Mouse (Mus musculus): Measurements from ENCODE around the gene Asic2. TPM values are rescaled to one million over a fixed set of nuclear protein-coding genes. Genes with fewer than 3 reads are reported as not detected.

Gene Asic2
- polyA plus RNA-seq, 1 experiment from 2014 or later: 1.6 TPM

GRCm38 (mm10) chr11:81474121-81474520, 494.1 kb downstream of the Asic2 start:
- H3K4me1 ChIP-seq (ENCODE audit: control insufficient read depth, insufficient read depth, low read length): no peaks in the 10 kb centered on the region
- H3K27ac ChIP-seq (ENCODE audit: low read depth, low read length): no peak overlapping the region
- DNase-seq (ENCODE audit: low spot score, missing footprints) (no peak), ATAC-seq (ENCODE audit: low FRiP score) (no peak)
- WGBS: 86% methylated on average over 2 of the region's 2 CpGs
- no peaks in the 10 kb centered on the region for H3K36me3 ChIP-seq (ENCODE audit: control insufficient read depth, insufficient read depth, low read length)
- no peaks in the 10 kb centered on the region for H3K9me3 ChIP-seq (ENCODE audit: control insufficient read depth, low read length)
- no peak overlapping the region for H3K4me3 ChIP-seq (ENCODE audit: low read depth, low read length)
- H3K9ac ChIP-seq (ENCODE audit: low read length): no peak overlapping the region
- H3K4me2 ChIP-seq: no peak overlapping the region
- no peaks in the 10 kb centered on the region; the same call in 1 of the 2 replicates for H3K27me3 ChIP-seq (ENCODE audit: control insufficient read depth, insufficient read depth, low read length)

GRCm38 (mm10) chr11:81462199-81462598, 506.1 kb downstream of the Asic2 start:
- Histone ChIP-seq H3K4me1 (ENCODE audit: control insufficient read depth, insufficient read depth, low read length) (peaks cover 3% of the 10 kb centered on the region), H3K4me2 (no peak overlapping the region), H3K9me3 (ENCODE audit: control insufficient read depth, low read length) (no peaks in the 10 kb centered on the region), H3K27ac (ENCODE audit: low read depth, low read length) (no peak overlapping the region), H3K4me3 (ENCODE audit: low read depth, low read length) (no peak overlapping the region), H3K36me3 (ENCODE audit: control insufficient read depth, insufficient read depth, low read length) (no peaks in the 10 kb centered on the region), H3K9ac (ENCODE audit: low read length) (peak overlapping the region; percentile 11; the same call in 1 of the 2 replicates), H3K27me3 (ENCODE audit: control insufficient read depth, insufficient read depth, low read length) (no peaks in the 10 kb centered on the region)
- ATAC-seq (ENCODE audit: low FRiP score) (peak; percentile 42; the same call in 1 of the 2 replicates), DNase-seq (ENCODE audit: low spot score, missing footprints) (peak; percentile 86)
- WGBS: 8% methylated on average over 5 of the region's 5 CpGs

DNA sequence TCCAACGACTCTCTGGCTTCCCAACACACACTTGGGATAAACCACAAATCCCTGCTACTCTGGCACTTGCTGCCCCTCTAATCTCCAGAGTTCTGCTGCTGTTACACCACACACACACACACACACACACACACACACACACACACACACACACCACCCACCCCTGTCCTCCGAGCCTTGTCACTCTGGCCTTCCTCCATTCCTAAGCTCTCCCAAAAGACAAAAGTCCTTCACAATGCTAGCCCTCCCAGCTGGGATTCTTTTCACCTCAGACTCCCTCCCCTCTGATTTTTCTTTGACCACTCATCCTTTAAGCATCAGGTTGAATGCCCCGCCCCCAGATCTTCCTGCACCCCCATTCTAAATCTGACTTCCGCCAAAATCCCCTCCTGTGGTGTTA, 506.5 kb downstream of the Asic2 start:
- WGBS: 9% methylated on average over 4 of the region's 4 CpGs
- Histone ChIP-seq H3K9me3 (ENCODE audit: control insufficient read depth, low read length) (no peaks in the 10 kb centered on the region), H3K4me2 (no peak overlapping the region), H3K9ac (ENCODE audit: low read length) (peak overlapping the region; percentile 11; the same call in 1 of the 2 replicates), H3K4me1 (ENCODE audit: control insufficient read depth, insufficient read depth, low read length) (peaks cover 3% of the 10 kb centered on the region), H3K4me3 (ENCODE audit: low read depth, low read length) (no peak overlapping the region), H3K27ac (ENCODE audit: low read depth, low read length) (no peak overlapping the region), H3K27me3 (ENCODE audit: control insufficient read depth, insufficient read depth, low read length) (no peaks in the 10 kb centered on the region), H3K36me3 (ENCODE audit: control insufficient read depth, insufficient read depth, low read length) (no peaks in the 10 kb centered on the region)
- peak; percentile 86 for DNase-seq (ENCODE audit: low spot score, missing footprints)
- ATAC-seq (ENCODE audit: low FRiP score): peak; percentile 55; the same call in 1 of the 2 replicates

GRCm38 (mm10) chr11:81454921-81455320, 513.3 kb downstream of the Asic2 start:
- no peak overlapping the region for H3K4me3 ChIP-seq (ENCODE audit: low read depth, low read length)
- no peaks in the 10 kb centered on the region for H3K36me3 ChIP-seq (ENCODE audit: control insufficient read depth, insufficient read depth, low read length)
- H3K27me3 ChIP-seq (ENCODE audit: control insufficient read depth, insufficient read depth, low read length): no peaks in the 10 kb centered on the region
- ATAC-seq (ENCODE audit: low FRiP score) (no peak), DNase-seq (ENCODE audit: low spot score, missing footprints) (no peak)
- H3K27ac ChIP-seq (ENCODE audit: low read depth, low read length): no peak overlapping the region
- peaks cover 4% of the 10 kb centered on the region for H3K4me1 ChIP-seq (ENCODE audit: control insufficient read depth, insufficient read depth, low read length)
- no peak overlapping the region for H3K4me2 ChIP-seq
- no peak overlapping the region for H3K9ac ChIP-seq (ENCODE audit: low read length)
- 94% methylated on average over 4 of the region's 4 CpGs for WGBS
- H3K9me3 ChIP-seq (ENCODE audit: control insufficient read depth, low read length): no peaks in the 10 kb centered on the region

GRCm38 (mm10) chr11:81454111-81454510, 514.1 kb downstream of the Asic2 start:
- H3K4me2 ChIP-seq: no peak overlapping the region
- no peaks in the 10 kb centered on the region for H3K9me3 ChIP-seq (ENCODE audit: control insufficient read depth, low read length)
- peaks cover 4% of the 10 kb centered on the region for H3K4me1 ChIP-seq (ENCODE audit: control insufficient read depth, insufficient read depth, low read length)
- no peaks in the 10 kb centered on the region for H3K36me3 ChIP-seq (ENCODE audit: control insufficient read depth, insufficient read depth, low read length)
- H3K4me3 ChIP-seq (ENCODE audit: low read depth, low read length): no peak overlapping the region
- ATAC-seq (ENCODE audit: low FRiP score): 0 out of 2 replicates have a peak, but pooled peaks have one; percentile 30
- no peaks in the 10 kb centered on the region for H3K27me3 ChIP-seq (ENCODE audit: control insufficient read depth, insufficient read depth, low read length)
- no peak overlapping the region for H3K9ac ChIP-seq (ENCODE audit: low read length)
- DNase-seq (ENCODE audit: low spot score, missing footprints): no peak
- H3K27ac ChIP-seq (ENCODE audit: low read depth, low read length): no peak overlapping the region
- WGBS: 23% methylated on average over 1 of the region's 1 CpGs

DNA sequence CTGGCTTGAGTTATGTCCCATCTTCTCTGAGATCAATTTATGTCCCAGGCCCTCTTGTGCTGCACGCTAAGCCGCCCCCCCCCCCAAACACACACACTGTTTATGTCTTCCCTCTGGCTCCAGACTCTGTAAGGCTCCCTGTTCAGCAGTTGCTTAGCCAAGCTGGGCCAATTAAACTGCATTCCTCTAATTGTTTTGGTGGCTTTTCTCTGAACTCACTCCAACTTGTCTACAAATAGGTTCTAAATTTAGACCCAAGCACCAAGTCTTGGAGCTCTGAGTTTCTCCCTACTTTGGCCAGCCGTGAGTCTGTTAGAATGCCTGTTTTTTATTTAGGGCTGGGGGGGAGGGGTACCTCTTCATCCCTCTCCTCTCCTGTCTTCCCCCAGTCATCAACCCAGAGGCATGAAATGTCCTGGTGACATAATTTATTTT, 519.0 kb downstream of the Asic2 start:
- no peaks in the 10 kb centered on the region for H3K36me3 ChIP-seq (ENCODE audit: control insufficient read depth, insufficient read depth, low read length)
- no peak overlapping the region for H3K9ac ChIP-seq (ENCODE audit: low read length)
- no peak for ATAC-seq (ENCODE audit: low FRiP score)
- H3K9me3 ChIP-seq (ENCODE audit: control insufficient read depth, low read length): no peaks in the 10 kb centered on the region
- peaks cover 4% of the 10 kb centered on the region for H3K4me1 ChIP-seq (ENCODE audit: control insufficient read depth, insufficient read depth, low read length)
- H3K4me2 ChIP-seq: no peak overlapping the region
- H3K27me3 ChIP-seq (ENCODE audit: control insufficient read depth, insufficient read depth, low read length): no peaks in the 10 kb centered on the region
- no peak overlapping the region for H3K4me3 ChIP-seq (ENCODE audit: low read depth, low read length)
- WGBS: 57% methylated on average over 3 of the region's 3 CpGs
- H3K27ac ChIP-seq (ENCODE audit: low read depth, low read length): no peak overlapping the region
- no peak for DNase-seq (ENCODE audit: low spot score, missing footprints)

DNA sequence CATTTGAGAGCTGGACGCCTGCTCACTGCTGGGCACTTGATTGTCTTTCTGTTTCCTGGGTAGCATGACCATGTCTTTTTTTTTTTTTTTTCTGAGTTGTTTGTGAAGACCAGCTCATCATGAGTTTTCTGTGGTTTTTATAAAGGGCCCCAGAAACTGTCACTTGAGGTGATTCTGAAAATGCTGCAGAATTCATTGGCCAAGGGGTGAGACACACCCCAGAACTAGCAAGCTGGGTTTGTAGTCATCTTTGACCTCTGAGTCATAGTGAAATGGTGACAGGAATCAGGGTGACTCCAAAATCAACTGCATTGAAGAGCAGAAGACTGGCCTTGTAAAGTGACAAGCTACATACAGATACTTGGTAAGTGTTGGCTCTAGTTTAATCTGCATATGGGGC, 521.9 kb downstream of the Asic2 start:
- DNase-seq (ENCODE audit: low spot score, missing footprints): no peak
- no peak overlapping the region for H3K27ac ChIP-seq (ENCODE audit: low read depth, low read length)
- no peak overlapping the region for H3K4me3 ChIP-seq (ENCODE audit: low read depth, low read length)
- ATAC-seq (ENCODE audit: low FRiP score): no peak
- no peak overlapping the region for H3K4me2 ChIP-seq
- no peak overlapping the region for H3K9ac ChIP-seq (ENCODE audit: low read length)
- no peaks in the 10 kb centered on the region for H3K27me3 ChIP-seq (ENCODE audit: control insufficient read depth, insufficient read depth, low read length)
- 69% methylated on average over 1 of the region's 1 CpGs for WGBS
- no peaks in the 10 kb centered on the region for H3K9me3 ChIP-seq (ENCODE audit: control insufficient read depth, low read length)
- H3K4me1 ChIP-seq (ENCODE audit: control insufficient read depth, insufficient read depth, low read length): no peaks in the 10 kb centered on the region
- no peaks in the 10 kb centered on the region for H3K36me3 ChIP-seq (ENCODE audit: control insufficient read depth, insufficient read depth, low read length)

DNA sequence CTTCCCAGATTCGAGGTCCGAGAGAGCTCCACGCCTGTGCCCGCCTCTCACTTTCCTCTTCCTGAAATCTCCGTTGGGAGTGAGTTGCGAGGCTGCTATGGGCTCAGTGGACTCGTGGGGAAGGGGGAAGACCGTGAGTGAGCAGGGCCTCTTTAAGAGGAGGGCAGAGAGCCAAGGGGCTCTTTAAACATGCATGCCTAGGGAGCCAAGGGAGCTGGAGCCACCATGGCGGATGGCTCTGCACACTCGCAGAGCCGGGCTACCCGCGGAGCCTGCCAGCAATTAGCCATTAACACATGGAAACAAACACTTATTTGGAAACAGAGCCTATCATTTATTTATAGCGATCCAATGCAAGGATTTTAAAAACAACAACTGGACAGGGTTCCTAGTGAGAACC, 541.4 kb downstream of the Asic2 start:
- no peak overlapping the region for H3K9ac ChIP-seq (ENCODE audit: low read length)
- H3K4me2 ChIP-seq: no peak overlapping the region
- H3K27ac ChIP-seq (ENCODE audit: low read depth, low read length): no peak overlapping the region
- DNase-seq (ENCODE audit: low spot score, missing footprints) (no peak), ATAC-seq (ENCODE audit: low FRiP score) (no peak)
- no peaks in the 10 kb centered on the region for H3K9me3 ChIP-seq (ENCODE audit: control insufficient read depth, low read length)
- no peak overlapping the region for H3K4me3 ChIP-seq (ENCODE audit: low read depth, low read length)
- H3K4me1 ChIP-seq (ENCODE audit: control insufficient read depth, insufficient read depth, low read length): no peaks in the 10 kb centered on the region
- H3K36me3 ChIP-seq (ENCODE audit: control insufficient read depth, insufficient read depth, low read length): no peaks in the 10 kb centered on the region
- no peaks in the 10 kb centered on the region for H3K27me3 ChIP-seq (ENCODE audit: control insufficient read depth, insufficient read depth, low read length)
- WGBS: 77% methylated on average over 14 of the region's 14 CpGs

- no peak for ATAC-seq (ENCODE audit: low FRiP score)
- no peak overlapping the region for H3K4me3 ChIP-seq (ENCODE audit: low read depth, low read length)
- 97% methylated on average over 3 of the region's 3 CpGs for WGBS
Measured at GRCm38 (mm10) chr11:81419112-81419511, 549.1 kb downstream of the Asic2 start.

More at GRCm38 (mm10) chr11:81419112-81419511, 549.1 kb downstream of the Asic2 start:
- no peak for DNase-seq (ENCODE audit: low spot score, missing footprints)
- H3K27me3 ChIP-seq (ENCODE audit: control insufficient read depth, insufficient read depth, low read length): no peaks in the 10 kb centered on the region
- no peaks in the 10 kb centered on the region for H3K4me1 ChIP-seq (ENCODE audit: control insufficient read depth, insufficient read depth, low read length)
- H3K9me3 ChIP-seq (ENCODE audit: control insufficient read depth, low read length): no peaks in the 10 kb centered on the region
- no peaks in the 10 kb centered on the region for H3K36me3 ChIP-seq (ENCODE audit: control insufficient read depth, insufficient read depth, low read length)
- H3K4me2 ChIP-seq: no peak overlapping the region
- no peak overlapping the region for H3K27ac ChIP-seq (ENCODE audit: low read depth, low read length)
- no peak overlapping the region for H3K9ac ChIP-seq (ENCODE audit: low read length)
